Mouse (Mus musculus): ENCODE results near the gene Nudt7. TPM values are rescaled to one million over a fixed set of nuclear protein-coding genes. Genes with fewer than 3 reads are reported as not detected.

Nudt7 gene
- polyA plus RNA-seq, 1 experiment: 3.4 TPM

- no peak for DNase-seq (ENCODE audit: low read depth in 1 of 2, low spot score in 2 of 2)
- H3K27ac ChIP-seq (ENCODE audit: insufficient read depth, low read length): no peak overlapping the region
- H3K36me3 ChIP-seq (ENCODE audit: control insufficient read depth, insufficient read depth, low read length): no peaks in the 10 kb centered on the region
- TF ChIP-seq POLR2A (IDR thresholded peaks at IDR 0.05; ENCODE audit: low read depth, low read length): no peak
- TF ChIP-seq CTCF (IDR thresholded peaks at IDR 0.05; ENCODE audit: extremely low read depth, insufficient read depth, insufficient read length, insufficient replicate concordance): no peak
- no peaks in the 10 kb centered on the region for H3K27me3 ChIP-seq (ENCODE audit: control insufficient read depth, insufficient read depth, low read length)
- 87% methylated on average over 5 of the region's 5 CpGs for WGBS
- H3K4me1 ChIP-seq (ENCODE audit: control insufficient read depth, insufficient read depth, insufficient read length): no peaks in the 10 kb centered on the region
- no peak overlapping the region for H3K4me3 ChIP-seq (ENCODE audit: extremely low read depth, insufficient read depth, insufficient read length)
Measured at GRCm38 (mm10) chr8:114105971-114106370, 27.4 kb upstream of the Nudt7 start.

GRCm38 (mm10) chr8:114109365-114110140 is 23.8 kb upstream of the Nudt7 start:
- no peak for DNase-seq (ENCODE audit: low read depth in 1 of 2, low spot score in 2 of 2)
- 87% methylated on average over 20 of the region's 20 CpGs for WGBS
- no peak overlapping the region for H3K27ac ChIP-seq (ENCODE audit: insufficient read depth, low read length)

GRCm38 (mm10) chr8:114115076-114115475 is 18.3 kb upstream of the Nudt7 start:
- no peak for TF ChIP-seq CTCF (IDR thresholded peaks at IDR 0.05; ENCODE audit: extremely low read depth, insufficient read depth, insufficient read length, insufficient replicate concordance)
- TF ChIP-seq POLR2A (IDR thresholded peaks at IDR 0.05; ENCODE audit: low read depth, low read length): no peak

More at GRCm38 (mm10) chr8:114109365-114110140, 23.8 kb upstream of the Nudt7 start:
- Histone ChIP-seq H3K4me3 (ENCODE audit: extremely low read depth, insufficient read depth, insufficient read length) (no peak overlapping the region), H3K27me3 (ENCODE audit: control insufficient read depth, insufficient read depth, low read length) (no peaks in the 10 kb centered on the region), H3K36me3 (ENCODE audit: control insufficient read depth, insufficient read depth, low read length) (no peaks in the 10 kb centered on the region), H3K4me1 (ENCODE audit: control insufficient read depth, insufficient read depth, insufficient read length) (no peaks in the 10 kb centered on the region)
- TF ChIP-seq POLR2A (IDR thresholded peaks at IDR 0.05; ENCODE audit: low read depth, low read length) (no peak), CTCF (IDR thresholded peaks at IDR 0.05; ENCODE audit: extremely low read depth, insufficient read depth, insufficient read length, insufficient replicate concordance) (no peak)

GRCm38 (mm10) chr8:114116049-114116448 is 17.3 kb upstream of the Nudt7 start:
- Histone ChIP-seq H3K27ac (ENCODE audit: insufficient read depth, low read length) (no peak overlapping the region), H3K27me3 (ENCODE audit: control insufficient read depth, insufficient read depth, low read length) (no peaks in the 10 kb centered on the region), H3K36me3 (ENCODE audit: control insufficient read depth, insufficient read depth, low read length) (no peaks in the 10 kb centered on the region), H3K4me3 (ENCODE audit: extremely low read depth, insufficient read depth, insufficient read length) (no peak overlapping the region), H3K4me1 (ENCODE audit: control insufficient read depth, insufficient read depth, insufficient read length) (no peaks in the 10 kb centered on the region)
- DNase-seq (ENCODE audit: low read depth in 1 of 2, low spot score in 2 of 2): no peak
- TF ChIP-seq POLR2A (IDR thresholded peaks at IDR 0.05; ENCODE audit: low read depth, low read length): no peak
- TF ChIP-seq CTCF (IDR thresholded peaks at IDR 0.05; ENCODE audit: extremely low read depth, insufficient read depth, insufficient read length, insufficient replicate concordance): no peak
- WGBS: 36% methylated on average over 2 of the region's 2 CpGs

More at GRCm38 (mm10) chr8:114115076-114115475, 18.3 kb upstream of the Nudt7 start:
- WGBS: 67% methylated on average over 1 of the region's 1 CpGs
- Histone ChIP-seq H3K36me3 (ENCODE audit: control insufficient read depth, insufficient read depth, low read length) (no peaks in the 10 kb centered on the region), H3K4me1 (ENCODE audit: control insufficient read depth, insufficient read depth, insufficient read length) (no peaks in the 10 kb centered on the region), H3K27me3 (ENCODE audit: control insufficient read depth, insufficient read depth, low read length) (no peaks in the 10 kb centered on the region), H3K4me3 (ENCODE audit: extremely low read depth, insufficient read depth, insufficient read length) (no peak overlapping the region), H3K27ac (ENCODE audit: insufficient read depth, low read length) (no peak overlapping the region)
- no peak for DNase-seq (ENCODE audit: low read depth in 1 of 2, low spot score in 2 of 2)

GRCm38 (mm10) chr8:114117439-114117838 is 15.9 kb upstream of the Nudt7 start:
- no peak overlapping the region for H3K27ac ChIP-seq (ENCODE audit: insufficient read depth, low read length)
- H3K36me3 ChIP-seq (ENCODE audit: control insufficient read depth, insufficient read depth, low read length): no peaks in the 10 kb centered on the region
- no peaks in the 10 kb centered on the region for H3K27me3 ChIP-seq (ENCODE audit: control insufficient read depth, insufficient read depth, low read length)
- TF ChIP-seq POLR2A (IDR thresholded peaks at IDR 0.05; ENCODE audit: low read depth, low read length): no peak
- no peaks in the 10 kb centered on the region for H3K4me1 ChIP-seq (ENCODE audit: control insufficient read depth, insufficient read depth, insufficient read length)
- H3K4me3 ChIP-seq (ENCODE audit: extremely low read depth, insufficient read depth, insufficient read length): no peak overlapping the region
- no peak for DNase-seq (ENCODE audit: low read depth in 1 of 2, low spot score in 2 of 2)

- H3K36me3 ChIP-seq (ENCODE audit: control insufficient read depth, insufficient read depth, low read length): no peaks in the 10 kb centered on the region
- TF ChIP-seq CTCF (IDR thresholded peaks at IDR 0.05; ENCODE audit: extremely low read depth, insufficient read depth, insufficient read length, insufficient replicate concordance) (no peak), POLR2A (IDR thresholded peaks at IDR 0.05; ENCODE audit: low read depth, low read length) (no peak)
- no peak overlapping the region for H3K27ac ChIP-seq (ENCODE audit: insufficient read depth, low read length)
- H3K4me1 ChIP-seq (ENCODE audit: control insufficient read depth, insufficient read depth, insufficient read length): no peaks in the 10 kb centered on the region
- H3K4me3 ChIP-seq (ENCODE audit: extremely low read depth, insufficient read depth, insufficient read length): no peak overlapping the region
- H3K27me3 ChIP-seq (ENCODE audit: control insufficient read depth, insufficient read depth, low read length): no peaks in the 10 kb centered on the region
- DNase-seq (ENCODE audit: low read depth in 1 of 2, low spot score in 2 of 2): no peak
- 95% methylated on average over 1 of the region's 1 CpGs for WGBS
Measured at GRCm38 (mm10) chr8:114121781-114122180, 11.6 kb upstream of the Nudt7 start.

GRCm38 (mm10) chr8:114123611-114124010 is 9.7 kb upstream of the Nudt7 start:
- TF ChIP-seq POLR2A (IDR thresholded peaks at IDR 0.05; ENCODE audit: low read depth, low read length) (no peak), CTCF (IDR thresholded peaks at IDR 0.05; ENCODE audit: extremely low read depth, insufficient read depth, insufficient read length, insufficient replicate concordance) (no peak)
- no peaks in the 10 kb centered on the region for H3K36me3 ChIP-seq (ENCODE audit: control insufficient read depth, insufficient read depth, low read length)
- 5% methylated on average over 3 of the region's 3 CpGs for WGBS
- DNase-seq (ENCODE audit: low read depth in 1 of 2, low spot score in 2 of 2): no peak
- no peak overlapping the region for H3K4me3 ChIP-seq (ENCODE audit: extremely low read depth, insufficient read depth, insufficient read length)
- no peaks in the 10 kb centered on the region for H3K27me3 ChIP-seq (ENCODE audit: control insufficient read depth, insufficient read depth, low read length)
- H3K4me1 ChIP-seq (ENCODE audit: control insufficient read depth, insufficient read depth, insufficient read length): no peaks in the 10 kb centered on the region
- H3K27ac ChIP-seq (ENCODE audit: insufficient read depth, low read length): no peak overlapping the region

All from spleen, adult 2 months (tissue).